Mouse (Mus musculus) heart, embryonic 11.5 days (tissue): Measurements from ENCODE around the gene Smpdl3b. TPM values are rescaled to one million over a fixed set of nuclear protein-coding genes. Genes with fewer than 3 reads are reported as not detected.
"Not testable (repeated sequence)": the region's sequence is repeated elsewhere in the genome, so short reads cannot be mapped to it uniquely, and the experiment has no call there.

ENCODE experiments used
- ATAC-seq: fragments of 200-750 bp; cut with Nextera tagmentation; replicated peaks from 2 replicates; pipeline ENCODE4 v1.8.0; 2017; ENCODE audit warnings: moderate library complexity; ENCODE audit not compliant: insufficient number of reproducible peaks, low FRiP score, low TSS enrichment
- H3K27ac ChIP-seq: fragments of 300-500 bp; sonication (generic); 2 replicates; pipeline ENCODE4 v1.5.1; 2014; ENCODE audit warnings: mild to moderate bottlenecking, low read depth, low read length
- H3K27me3 ChIP-seq: fragments of 300-500 bp; sonication (generic); 2 replicates; pipeline ENCODE4 v1.6.1; 2014; ENCODE audit warnings: mild to moderate bottlenecking, low read length, mixed read lengths; ENCODE audit not compliant: control insufficient read depth, insufficient read depth
- H3K36me3 ChIP-seq: fragments of 300-500 bp; sonication (generic); 2 replicates; pipeline ENCODE4 v1.6.1; 2014; ENCODE audit warnings: mild to moderate bottlenecking, low read length, moderate library complexity, mixed read lengths; ENCODE audit not compliant: control insufficient read depth, insufficient read depth
- H3K4me1 ChIP-seq: fragments of 300-500 bp; sonication (generic); 2 replicates; pipeline ENCODE4 v1.6.1; 2014; ENCODE audit warnings: low read length; ENCODE audit not compliant: control insufficient read depth, insufficient read depth
- H3K4me2 ChIP-seq: fragments of 300-500 bp; sonication (generic); 2 replicates; pipeline ENCODE4 v1.6.1; 2014; ENCODE audit warnings: mild to moderate bottlenecking, moderate library complexity
- H3K4me3 ChIP-seq: fragments of 300-500 bp; sonication (generic); 2 replicates; pipeline ENCODE4 v1.5.1; 2014; ENCODE audit warnings: low read depth, low read length
- H3K9ac ChIP-seq: fragments of 300-500 bp; sonication (generic); 2 replicates; pipeline ENCODE4 v1.6.1; 2014; ENCODE audit warnings: mild to moderate bottlenecking, low read depth, low read length, moderate library complexity
- H3K9me3 ChIP-seq: fragments of 300-500 bp; sonication (generic); replicated peaks from 2 replicates; pipeline ENCODE4 v1.6.1; 2016; ENCODE audit warnings: low read length; ENCODE audit not compliant: control insufficient read depth
- WGBS: fragments of 180-500 bp; shearing (Covaris S2); extraction: QIAGEN DNeasy Blood & Tissue Kit; methylation state at CpG from one replicate; pipeline ENCODE4 v1.1.7; 2014; ENCODE audit not compliant: insufficient replicate concordance; 5-methylcytosine and 5-hydroxymethylcytosine counted together
- polyA plus RNA-seq: library from polyadenylated mRNA; unstranded; fragments of >200 nt; fragmentation: Nextera tagmentation; extraction: Ambion mirVana; gene quantifications from 2 replicates; pipeline ENCODE4 v1.2.1, GENCODE M21; 2014

Smpdl3b gene
- polyA plus RNA-seq, 1 experiment from 2014 or later, result 6.3 TPM

GRCm38 (mm10) chr4:132748778-132749177 is 8.3 kb downstream of the Smpdl3b start:
- WGBS, result 90% methylated on average over 4 of the region's 4 CpGs
- no peak overlapping the region for H3K9ac ChIP-seq
- no peak overlapping the region for H3K4me2 ChIP-seq
- H3K27ac ChIP-seq, result no peak overlapping the region
- no peaks in the 10 kb centered on the region for H3K9me3 ChIP-seq
- H3K4me1 ChIP-seq, result peaks cover 3% of the 10 kb centered on the region; the same call in 1 of the 2 replicates
- no peak overlapping the region for H3K4me3 ChIP-seq
- no peaks in the 10 kb centered on the region for H3K27me3 ChIP-seq
- ATAC-seq, result no peak
- no peaks in the 10 kb centered on the region for H3K36me3 ChIP-seq

- Histone ChIP-seq H3K36me3 (no peaks in the 10 kb centered on the region), H3K9ac (0 out of 2 replicates have a peak overlapping the region, but pooled peaks have one; percentile 16), H3K27ac (0 out of 2 replicates have a peak overlapping the region, but pooled peaks have one; percentile 10), H3K4me1 (peaks cover 3% of the 10 kb centered on the region; the same call in 1 of the 2 replicates), H3K4me3 (no peak overlapping the region), H3K27me3 (no peaks in the 10 kb centered on the region), H3K4me2 (no peak overlapping the region), H3K9me3 (no peaks in the 10 kb centered on the region)
- ATAC-seq, result no peak
- 36% methylated on average over 9 of the region's 9 CpGs for WGBS
Observed at GRCm38 (mm10) chr4:132747664-132748259, 9.3 kb downstream of the Smpdl3b start.

GRCm38 (mm10) chr4:132746911-132747517 is 10.0 kb downstream of the Smpdl3b start:
- Histone ChIP-seq H3K27ac (0 out of 2 replicates have a peak overlapping the region, but pooled peaks have one; percentile 10), H3K36me3 (no peaks in the 10 kb centered on the region), H3K27me3 (no peaks in the 10 kb centered on the region), H3K4me3 (no peak overlapping the region), H3K9me3 (no peaks in the 10 kb centered on the region), H3K4me2 (no peak overlapping the region), H3K4me1 (peaks cover 3% of the 10 kb centered on the region; the same call in 1 of the 2 replicates), H3K9ac (no peak overlapping the region)
- no peak for ATAC-seq
- 84% methylated on average over 9 of the region's 9 CpGs for WGBS

GRCm38 (mm10) chr4:132743992-132744911 is 12.8 kb downstream of the Smpdl3b start:
- H3K4me1 ChIP-seq, result peaks cover 3% of the 10 kb centered on the region; the same call in 1 of the 2 replicates
- no peak overlapping the region for H3K27ac ChIP-seq

GRCm38 (mm10) chr4:132741491-132741890 is 15.6 kb downstream of the Smpdl3b start:
- 85% methylated on average over 7 of the region's 7 CpGs for WGBS
- ATAC-seq, result no peak

More at GRCm38 (mm10) chr4:132743992-132744911, 12.8 kb downstream of the Smpdl3b start:
- Histone ChIP-seq H3K9ac (no peak overlapping the region), H3K27me3 (no peaks in the 10 kb centered on the region; the same call in 1 of the 2 replicates), H3K36me3 (no peaks in the 10 kb centered on the region), H3K4me2 (no peak overlapping the region), H3K4me3 (no peak overlapping the region), H3K9me3 (no peaks in the 10 kb centered on the region)
- ATAC-seq, result no peak
- 60% methylated on average over 11 of the region's 11 CpGs for WGBS

GRCm38 (mm10) chr4:132737154-132737553 is 19.9 kb downstream of the Smpdl3b start:
- H3K4me2 ChIP-seq, H3K4me3 ChIP-seq, ATAC-seq, H3K9ac ChIP-seq, H3K27ac ChIP-seq, H3K4me1 ChIP-seq, H3K9me3 ChIP-seq, H3K27me3 ChIP-seq, H3K36me3 ChIP-seq: not testable (repeated sequence)
- WGBS, result 87% methylated on average over 9 of the region's 9 CpGs

More at GRCm38 (mm10) chr4:132741491-132741890, 15.6 kb downstream of the Smpdl3b start:
- Histone ChIP-seq H3K4me2 (no peak overlapping the region), H3K36me3 (no peaks in the 10 kb centered on the region), H3K27me3 (no peaks in the 10 kb centered on the region; the same call in 1 of the 2 replicates), H3K27ac (no peak overlapping the region), H3K9ac (no peak overlapping the region), H3K4me1 (peaks cover 3% of the 10 kb centered on the region; the same call in 1 of the 2 replicates), H3K9me3 (no peaks in the 10 kb centered on the region), H3K4me3 (no peak overlapping the region)

GRCm38 (mm10) chr4:132735894-132736293 is 21.2 kb downstream of the Smpdl3b start:
- peaks cover 7% of the 10 kb centered on the region for H3K4me1 ChIP-seq
- ATAC-seq, result no peak
- H3K9ac ChIP-seq, result no peak overlapping the region
- H3K9me3 ChIP-seq, result no peaks in the 10 kb centered on the region
- H3K27ac ChIP-seq, result no peak overlapping the region
- no peak overlapping the region for H3K4me3 ChIP-seq
- H3K4me2 ChIP-seq, result no peak overlapping the region
- 42% methylated on average over 3 of the region's 3 CpGs for WGBS
- no peaks in the 10 kb centered on the region; the same call in 1 of the 2 replicates for H3K27me3 ChIP-seq
- no peaks in the 10 kb centered on the region for H3K36me3 ChIP-seq

- H3K36me3 ChIP-seq, result no peaks in the 10 kb centered on the region
- H3K4me3 ChIP-seq, result no peak overlapping the region
- 74% methylated on average over 2 of the region's 2 CpGs for WGBS
- H3K4me2 ChIP-seq, result no peak overlapping the region
- H3K27ac ChIP-seq, result no peak overlapping the region
- no peaks in the 10 kb centered on the region for H3K9me3 ChIP-seq
- no peaks in the 10 kb centered on the region; the same call in 1 of the 2 replicates for H3K27me3 ChIP-seq
- peaks cover 7% of the 10 kb centered on the region for H3K4me1 ChIP-seq
- no peak overlapping the region for H3K9ac ChIP-seq
- ATAC-seq, result no peak
Observed at GRCm38 (mm10) chr4:132735389-132735788, 21.7 kb downstream of the Smpdl3b start.
